Mouse (Mus musculus): Measurements from ENCODE around the gene Maml3. TPM values are rescaled to one million over a fixed set of nuclear protein-coding genes. Genes with fewer than 3 reads are reported as not detected.

Gene Maml3
- polyA plus RNA-seq, 1 experiment from 2014 or later: 5.1 TPM

- no peak for ATAC-seq (ENCODE audit: insufficient number of reproducible peaks, low FRiP score, low TSS enrichment, low read depth)
- 78% methylated on average over 3 of the region's 3 CpGs for WGBS
Observed at GRCm38 (mm10) chr3:51852692-51853091, 252.2 kb downstream of the Maml3 start.

GRCm38 (mm10) chr3:51851596-51851995, 253.3 kb downstream of the Maml3 start:
- peaks cover 10% of the 10 kb centered on the region for H3K36me3 ChIP-seq
- no peaks in the 10 kb centered on the region for H3K9me3 ChIP-seq
- no peak overlapping the region for H3K4me3 ChIP-seq
- H3K4me2 ChIP-seq: no peak overlapping the region
- 56% methylated on average over 7 of the region's 7 CpGs for WGBS
- H3K27ac ChIP-seq: no peak overlapping the region
- no peaks in the 10 kb centered on the region for H3K27me3 ChIP-seq
- no peaks in the 10 kb centered on the region for H3K4me1 ChIP-seq
- no peak overlapping the region for H3K9ac ChIP-seq
- ATAC-seq (ENCODE audit: insufficient number of reproducible peaks, low FRiP score, low TSS enrichment, low read depth): no peak

More at GRCm38 (mm10) chr3:51852692-51853091, 252.2 kb downstream of the Maml3 start:
- no peaks in the 10 kb centered on the region for H3K27me3 ChIP-seq
- H3K9me3 ChIP-seq: no peaks in the 10 kb centered on the region
- H3K27ac ChIP-seq: no peak overlapping the region
- H3K9ac ChIP-seq: no peak overlapping the region
- no peak overlapping the region for H3K4me2 ChIP-seq
- H3K4me1 ChIP-seq: no peaks in the 10 kb centered on the region
- no peak overlapping the region for H3K4me3 ChIP-seq
- H3K36me3 ChIP-seq: peaks cover 10% of the 10 kb centered on the region

GRCm38 (mm10) chr3:51849462-51849861, 255.4 kb downstream of the Maml3 start:
- no peak for ATAC-seq (ENCODE audit: insufficient number of reproducible peaks, low FRiP score, low TSS enrichment, low read depth)
- Histone ChIP-seq H3K4me2 (no peak overlapping the region), H3K36me3 (no peaks in the 10 kb centered on the region), H3K9me3 (no peaks in the 10 kb centered on the region), H3K4me3 (no peak overlapping the region), H3K27ac (no peak overlapping the region), H3K4me1 (no peaks in the 10 kb centered on the region), H3K9ac (no peak overlapping the region), H3K27me3 (no peaks in the 10 kb centered on the region)
- WGBS: 75% methylated on average over 6 of the region's 6 CpGs

- Histone ChIP-seq H3K4me2 (no peak overlapping the region), H3K9ac (no peak overlapping the region), H3K36me3 (no peaks in the 10 kb centered on the region), H3K4me3 (no peak overlapping the region), H3K9me3 (no peaks in the 10 kb centered on the region), H3K27me3 (no peaks in the 10 kb centered on the region), H3K4me1 (no peaks in the 10 kb centered on the region), H3K27ac (no peak overlapping the region)
- 93% methylated on average over 4 of the region's 4 CpGs for WGBS
- no peak for ATAC-seq (ENCODE audit: insufficient number of reproducible peaks, low FRiP score, low TSS enrichment, low read depth)
Observed at GRCm38 (mm10) chr3:51847262-51847661, 257.6 kb downstream of the Maml3 start.

- Histone ChIP-seq H3K27me3 (no peaks in the 10 kb centered on the region), H3K9me3 (no peaks in the 10 kb centered on the region), H3K27ac (no peak overlapping the region), H3K4me1 (peaks cover 2% of the 10 kb centered on the region; the same call in 1 of the 2 replicates), H3K4me2 (no peak overlapping the region), H3K4me3 (no peak overlapping the region), H3K36me3 (no peaks in the 10 kb centered on the region), H3K9ac (no peak overlapping the region)
- no peak for ATAC-seq (ENCODE audit: insufficient number of reproducible peaks, low FRiP score, low TSS enrichment, low read depth)
- WGBS: 71% methylated on average over 9 of the region's 9 CpGs
Observed at GRCm38 (mm10) chr3:51844255-51844654, 260.6 kb downstream of the Maml3 start.

- H3K27me3 ChIP-seq: no peaks in the 10 kb centered on the region
- no peak for ATAC-seq (ENCODE audit: insufficient number of reproducible peaks, low FRiP score, low TSS enrichment, low read depth)
- no peaks in the 10 kb centered on the region for H3K9me3 ChIP-seq
- H3K27ac ChIP-seq: 0 out of 2 replicates have a peak overlapping the region, but pooled peaks have one; percentile 44
- H3K36me3 ChIP-seq: no peaks in the 10 kb centered on the region
- no peak overlapping the region for H3K9ac ChIP-seq
- WGBS: 47% methylated on average over 12 of the region's 12 CpGs
- H3K4me2 ChIP-seq: no peak overlapping the region
- H3K4me3 ChIP-seq: no peak overlapping the region
- H3K4me1 ChIP-seq: peaks cover 2% of the 10 kb centered on the region; the same call in 1 of the 2 replicates
Observed at GRCm38 (mm10) chr3:51842140-51842539, 262.7 kb downstream of the Maml3 start.

- Histone ChIP-seq H3K9me3 (no peaks in the 10 kb centered on the region), H3K27me3 (no peaks in the 10 kb centered on the region), H3K27ac (no peak overlapping the region), H3K36me3 (no peaks in the 10 kb centered on the region), H3K4me3 (no peak overlapping the region), H3K4me1 (peaks cover 2% of the 10 kb centered on the region; the same call in 1 of the 2 replicates), H3K9ac (no peak overlapping the region), H3K4me2 (no peak overlapping the region)
- 51% methylated on average over 12 of the region's 12 CpGs for WGBS
- ATAC-seq (ENCODE audit: insufficient number of reproducible peaks, low FRiP score, low TSS enrichment, low read depth): no peak
Observed at GRCm38 (mm10) chr3:51841598-51841997, 263.3 kb downstream of the Maml3 start.

GRCm38 (mm10) chr3:51841177-51841576, 263.7 kb downstream of the Maml3 start:
- no peak overlapping the region for H3K27ac ChIP-seq
- peaks cover 2% of the 10 kb centered on the region; the same call in 1 of the 2 replicates for H3K4me1 ChIP-seq
- H3K4me3 ChIP-seq: no peak overlapping the region
- no peak for ATAC-seq (ENCODE audit: insufficient number of reproducible peaks, low FRiP score, low TSS enrichment, low read depth)
- no peak overlapping the region for H3K4me2 ChIP-seq
- no peaks in the 10 kb centered on the region for H3K9me3 ChIP-seq
- no peak overlapping the region for H3K9ac ChIP-seq
- no peaks in the 10 kb centered on the region for H3K27me3 ChIP-seq
- no peaks in the 10 kb centered on the region for H3K36me3 ChIP-seq
- 65% methylated on average over 6 of the region's 6 CpGs for WGBS

GRCm38 (mm10) chr3:51840095-51840805, 264.6 kb downstream of the Maml3 start:
- H3K36me3 ChIP-seq: no peaks in the 10 kb centered on the region
- peaks cover 2% of the 10 kb centered on the region; the same call in 1 of the 2 replicates for H3K4me1 ChIP-seq
- no peak overlapping the region for H3K9ac ChIP-seq
- H3K4me2 ChIP-seq: no peak overlapping the region
- H3K27me3 ChIP-seq: no peaks in the 10 kb centered on the region
- no peak overlapping the region for H3K4me3 ChIP-seq
- no peak overlapping the region for H3K27ac ChIP-seq
- 79% methylated on average over 13 of the region's 13 CpGs for WGBS
- ATAC-seq (ENCODE audit: insufficient number of reproducible peaks, low FRiP score, low TSS enrichment, low read depth): no peak
- no peaks in the 10 kb centered on the region for H3K9me3 ChIP-seq

GRCm38 (mm10) chr3:51839353-51839715, 265.5 kb downstream of the Maml3 start:
- WGBS: 58% methylated on average over 5 of the region's 5 CpGs
- Histone ChIP-seq H3K27me3 (no peaks in the 10 kb centered on the region), H3K9ac (no peak overlapping the region), H3K9me3 (no peaks in the 10 kb centered on the region), H3K27ac (no peak overlapping the region), H3K4me2 (no peak overlapping the region), H3K4me1 (peaks cover 2% of the 10 kb centered on the region; the same call in 1 of the 2 replicates), H3K4me3 (no peak overlapping the region), H3K36me3 (no peaks in the 10 kb centered on the region)
- no peak for ATAC-seq (ENCODE audit: insufficient number of reproducible peaks, low FRiP score, low TSS enrichment, low read depth)

GRCm38 (mm10) chr3:51838696-51839352, 266.1 kb downstream of the Maml3 start:
- no peaks in the 10 kb centered on the region for H3K36me3 ChIP-seq
- H3K4me1 ChIP-seq: peaks cover 2% of the 10 kb centered on the region; the same call in 1 of the 2 replicates
- no peak overlapping the region for H3K9ac ChIP-seq
- WGBS: 61% methylated on average over 5 of the region's 5 CpGs
- no peaks in the 10 kb centered on the region for H3K27me3 ChIP-seq
- H3K4me3 ChIP-seq: no peak overlapping the region
- H3K9me3 ChIP-seq: no peaks in the 10 kb centered on the region
- H3K27ac ChIP-seq: no peak overlapping the region
- no peak overlapping the region for H3K4me2 ChIP-seq
- no peak for ATAC-seq (ENCODE audit: insufficient number of reproducible peaks, low FRiP score, low TSS enrichment, low read depth)

GRCm38 (mm10) chr3:51832985-51833384, 271.9 kb downstream of the Maml3 start:
- Histone ChIP-seq H3K36me3 (no peaks in the 10 kb centered on the region), H3K9me3 (no peaks in the 10 kb centered on the region), H3K4me1 (no peaks in the 10 kb centered on the region), H3K27me3 (no peaks in the 10 kb centered on the region), H3K9ac (no peak overlapping the region), H3K4me3 (no peak overlapping the region), H3K4me2 (no peak overlapping the region), H3K27ac (no peak overlapping the region)
- WGBS: 67% methylated on average over 15 of the region's 15 CpGs
- no peak for ATAC-seq (ENCODE audit: insufficient number of reproducible peaks, low FRiP score, low TSS enrichment, low read depth)
